Mouse (Mus musculus) T-helper 1 cell (primary cell): ENCODE results near the gene Etl4.

Experiments used
- in situ Hi-C: fragments of 300-600 bp; cut with MboI, MseI; formaldehyde crosslinking; loops from one replicate; pipeline ENCODE4 v1.15.1; 2025; ENCODE audit warnings: high pct_unique_total_duplicates

Etl4 gene

DNA sequence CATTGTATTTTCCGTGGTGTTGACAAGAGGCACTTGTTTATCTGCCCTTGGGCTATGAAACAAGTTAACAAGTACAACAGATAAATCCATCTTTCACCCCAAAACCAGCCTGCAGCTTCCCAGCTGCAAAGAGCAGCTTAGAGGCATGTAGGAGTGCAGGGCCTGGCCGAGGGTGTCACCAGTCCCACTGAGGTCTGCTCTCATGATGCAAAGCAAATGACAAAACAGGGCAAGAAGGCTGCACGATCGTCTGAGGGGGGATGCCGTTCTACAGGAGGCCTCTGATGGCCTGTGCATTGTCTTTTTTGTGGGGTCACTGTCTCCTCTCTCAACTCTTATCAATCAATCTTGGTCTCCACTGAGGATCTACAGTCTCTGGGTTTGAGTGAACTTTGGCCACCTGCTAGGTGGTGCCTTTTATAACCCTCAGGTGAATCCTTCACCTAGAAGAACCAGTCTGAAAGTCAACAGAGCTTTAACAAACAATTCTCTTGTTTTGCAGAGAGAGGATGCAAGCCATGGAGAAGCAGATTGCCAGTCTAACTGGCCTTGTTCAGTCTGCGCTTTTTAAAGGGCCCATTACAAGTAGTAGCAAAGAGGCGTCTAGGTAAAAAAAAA is 849.6 kb downstream of the Etl4 start:
- in situ Hi-C loops = loop anchor here (10.0 kb wide), 1 partner anchor 914 kb away; no protein-coding TSS in a partner anchor

DNA sequence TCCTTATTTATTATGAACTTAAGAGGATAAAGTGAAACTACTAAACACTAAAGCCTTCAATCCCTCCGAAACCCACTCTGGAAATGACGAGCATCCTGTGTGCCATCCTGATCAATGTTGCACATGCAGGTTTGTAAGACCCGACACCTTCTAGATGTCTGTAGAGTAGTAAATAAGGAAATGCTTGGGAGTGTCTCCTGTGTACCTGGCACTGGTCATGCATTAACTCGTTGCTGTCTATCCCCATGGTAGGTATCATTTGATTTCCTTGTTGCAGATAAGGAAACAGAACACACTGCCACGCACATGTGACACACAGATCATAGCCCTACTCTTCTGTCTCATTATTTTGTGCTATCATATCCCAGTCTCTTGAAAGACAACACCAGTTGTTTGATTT is 851.7 kb downstream of the Etl4 start:
- in situ Hi-C loops = no loop called here

DNA sequence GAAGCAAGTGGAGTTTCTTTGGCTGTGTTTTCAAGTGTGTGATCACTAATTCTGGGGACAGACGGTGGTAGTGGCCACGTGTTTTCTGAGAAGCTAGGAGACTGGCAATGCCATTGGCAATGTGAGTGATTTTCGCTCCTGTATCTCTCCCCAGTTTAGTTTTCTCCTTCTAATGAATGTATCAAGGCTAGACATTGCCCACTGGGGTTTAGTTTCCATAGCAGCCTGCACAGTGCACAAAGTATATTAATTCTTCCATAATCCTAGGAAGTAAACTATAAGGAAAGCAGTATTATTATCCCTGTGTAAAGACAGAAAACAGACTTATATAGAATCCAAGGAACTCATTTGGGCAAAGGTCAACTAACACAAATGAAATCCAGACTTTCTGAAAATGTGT is 852.2 kb downstream of the Etl4 start:
- in situ Hi-C loops = no loop called here

DNA sequence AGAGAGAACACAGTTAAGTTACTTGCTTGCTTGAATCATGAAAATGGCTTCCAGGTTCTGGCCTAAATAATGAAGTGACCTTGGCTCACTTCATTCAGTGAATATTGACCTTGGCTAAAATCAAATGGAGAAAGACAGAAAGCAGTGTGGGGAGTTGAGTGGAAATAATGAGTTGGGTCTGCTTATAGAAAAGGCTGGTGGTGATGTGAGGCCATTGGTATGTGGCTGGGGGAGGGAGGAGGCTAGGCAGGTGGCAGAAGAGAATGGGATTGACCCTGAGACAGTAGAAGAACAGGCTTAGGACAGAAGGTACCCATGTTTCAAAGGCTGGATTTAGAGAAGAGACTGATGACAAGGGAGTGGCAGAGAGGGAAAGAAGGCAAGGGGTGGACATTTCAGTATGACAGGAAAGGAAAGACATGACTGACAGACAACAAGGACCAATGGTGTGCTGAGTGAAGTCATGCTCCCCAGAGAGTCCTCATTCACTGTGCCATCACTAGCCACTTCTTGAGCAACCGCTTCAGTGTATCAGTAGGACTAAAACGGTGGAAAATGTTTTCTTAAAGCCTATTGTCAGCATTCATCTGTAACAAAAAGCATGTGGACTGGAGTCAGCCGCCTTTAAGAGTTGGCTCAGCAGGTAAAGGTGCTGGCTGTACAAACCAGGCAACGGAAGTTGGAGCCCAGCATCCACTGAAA is 854.1 kb downstream of the Etl4 start:
- in situ Hi-C loops = no loop called here

DNA sequence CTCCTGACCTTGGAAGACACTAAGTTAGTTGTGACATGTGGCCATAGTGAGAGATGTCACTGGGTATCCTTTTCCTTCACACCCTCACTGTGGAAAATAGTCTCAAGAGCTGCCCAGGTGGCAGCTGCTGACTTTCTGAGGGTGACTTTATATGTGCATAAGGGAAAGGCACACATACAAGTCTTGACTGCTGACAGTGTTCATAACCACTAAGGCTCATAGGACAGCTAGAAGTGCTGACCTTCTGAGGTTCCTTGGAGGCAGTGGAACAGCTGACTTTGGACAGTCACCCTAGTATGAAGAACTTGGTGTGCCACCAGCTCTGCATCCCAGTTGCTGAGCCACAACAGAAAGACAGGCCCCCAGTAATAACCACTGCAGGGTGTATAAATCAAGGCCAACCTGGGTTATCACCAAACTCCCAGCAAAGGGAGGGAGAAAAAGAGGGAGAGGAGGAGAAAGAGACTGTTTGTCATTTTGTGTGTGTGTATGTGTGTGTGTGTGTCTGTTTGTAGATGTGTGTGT is 855.0 kb downstream of the Etl4 start:
- in situ Hi-C loops = no loop called here

DNA sequence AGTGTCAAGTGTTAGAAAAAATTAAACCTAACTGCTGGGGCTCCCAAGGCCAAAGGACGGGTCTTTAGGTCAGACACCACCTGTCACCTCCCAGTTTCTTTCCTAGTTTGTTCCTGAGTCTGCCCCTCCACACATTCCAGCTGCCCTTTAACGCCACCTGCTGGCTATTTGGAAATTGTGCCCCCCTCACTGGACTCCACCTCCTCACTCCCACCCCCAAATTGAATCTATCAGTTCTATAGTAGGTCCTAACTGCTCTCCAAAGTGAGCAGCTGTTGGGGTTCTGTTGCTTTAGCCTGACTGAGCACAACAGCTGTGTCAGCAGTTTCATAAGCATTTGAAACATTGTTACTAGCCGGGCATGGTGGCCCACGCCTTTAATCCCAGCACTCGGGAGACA is 859.1 kb downstream of the Etl4 start:
- in situ Hi-C loops = no loop called here

DNA sequence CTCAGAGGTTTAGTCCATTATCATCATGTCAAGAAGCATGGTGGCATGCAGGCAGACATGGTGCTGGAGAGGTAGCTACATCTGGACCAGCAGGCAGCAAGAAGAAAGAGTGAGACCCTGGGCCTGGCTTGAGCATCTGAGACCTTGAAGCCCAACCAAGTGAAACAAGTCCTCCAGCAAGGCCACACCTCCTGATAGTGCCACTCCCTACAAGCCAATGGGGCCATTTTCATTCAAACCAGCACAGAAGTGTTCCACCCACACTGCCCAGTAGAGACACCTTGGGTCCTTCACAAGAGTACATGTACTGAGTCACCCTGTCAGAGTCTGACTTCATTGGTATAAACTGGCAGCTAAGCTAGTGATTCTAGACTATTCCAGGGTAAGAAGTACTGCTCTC is 860.6 kb downstream of the Etl4 start:
- in situ Hi-C loops = no loop called here

DNA sequence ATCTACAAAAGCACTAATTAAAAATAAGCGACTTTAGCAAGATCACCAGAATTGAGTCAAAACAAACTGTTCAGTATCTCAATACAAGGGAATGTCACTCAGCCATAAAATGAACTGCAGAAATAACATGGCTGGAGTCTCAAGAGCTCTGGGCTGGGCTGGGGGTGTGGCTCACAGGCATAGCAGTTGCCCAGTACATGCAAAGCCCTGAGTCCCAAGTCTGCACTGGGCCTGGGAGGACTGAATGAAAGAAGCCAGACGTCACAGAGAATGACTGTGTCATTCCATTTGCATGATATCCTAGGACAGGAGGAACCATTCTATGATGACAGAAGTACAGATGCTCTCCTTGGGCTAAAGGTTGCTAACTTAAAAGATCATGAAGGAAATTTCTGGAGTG is 864.9 kb downstream of the Etl4 start:
- in situ Hi-C loops = no loop called here

DNA sequence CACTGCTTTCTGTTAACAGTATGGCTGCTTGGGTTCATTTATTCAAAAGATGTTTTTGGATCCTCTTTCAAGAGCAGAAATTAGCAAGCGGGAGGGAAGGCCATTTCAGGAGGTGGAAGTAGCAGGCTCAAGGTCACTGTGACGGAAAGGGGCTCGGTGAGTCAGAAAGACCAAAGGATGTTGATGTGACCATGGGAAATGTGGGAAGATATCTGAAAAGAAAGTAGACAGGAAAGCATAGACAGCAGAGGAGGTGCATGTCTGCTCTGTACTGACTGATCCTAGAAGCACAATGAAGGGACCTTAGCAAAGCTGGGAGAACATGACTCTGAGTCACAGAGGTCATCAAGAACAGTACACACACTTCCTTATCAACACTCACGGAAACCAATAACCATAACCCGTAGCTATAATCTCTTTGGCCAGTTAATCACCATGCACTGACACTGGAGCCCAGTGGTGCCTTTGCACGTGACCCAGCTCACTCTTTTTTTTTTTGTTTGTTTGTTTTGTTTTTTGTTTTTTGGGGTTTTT is 866.7 kb downstream of the Etl4 start:
- in situ Hi-C loops = no loop called here

DNA sequence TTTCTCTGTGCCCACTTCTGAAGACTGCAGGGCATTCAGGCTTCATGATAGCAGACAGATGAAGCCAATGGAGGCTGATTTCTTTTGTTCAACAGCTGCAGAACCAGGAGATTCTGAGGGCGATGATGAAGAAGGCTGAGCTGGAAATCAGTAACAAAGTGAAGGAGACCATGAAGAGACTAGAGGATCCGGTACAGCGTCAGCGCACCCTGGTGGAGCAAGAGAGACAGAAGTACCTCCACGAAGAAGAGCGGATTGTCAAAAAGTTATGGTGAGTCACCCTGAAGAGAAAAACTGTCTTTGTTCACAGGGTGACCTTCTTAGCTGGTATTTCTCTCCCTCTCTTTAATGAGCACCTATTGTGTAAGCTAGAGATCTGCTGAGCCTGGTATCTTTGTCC is 868.4 kb downstream of the Etl4 start:
- in situ Hi-C loops = no loop called here

DNA sequence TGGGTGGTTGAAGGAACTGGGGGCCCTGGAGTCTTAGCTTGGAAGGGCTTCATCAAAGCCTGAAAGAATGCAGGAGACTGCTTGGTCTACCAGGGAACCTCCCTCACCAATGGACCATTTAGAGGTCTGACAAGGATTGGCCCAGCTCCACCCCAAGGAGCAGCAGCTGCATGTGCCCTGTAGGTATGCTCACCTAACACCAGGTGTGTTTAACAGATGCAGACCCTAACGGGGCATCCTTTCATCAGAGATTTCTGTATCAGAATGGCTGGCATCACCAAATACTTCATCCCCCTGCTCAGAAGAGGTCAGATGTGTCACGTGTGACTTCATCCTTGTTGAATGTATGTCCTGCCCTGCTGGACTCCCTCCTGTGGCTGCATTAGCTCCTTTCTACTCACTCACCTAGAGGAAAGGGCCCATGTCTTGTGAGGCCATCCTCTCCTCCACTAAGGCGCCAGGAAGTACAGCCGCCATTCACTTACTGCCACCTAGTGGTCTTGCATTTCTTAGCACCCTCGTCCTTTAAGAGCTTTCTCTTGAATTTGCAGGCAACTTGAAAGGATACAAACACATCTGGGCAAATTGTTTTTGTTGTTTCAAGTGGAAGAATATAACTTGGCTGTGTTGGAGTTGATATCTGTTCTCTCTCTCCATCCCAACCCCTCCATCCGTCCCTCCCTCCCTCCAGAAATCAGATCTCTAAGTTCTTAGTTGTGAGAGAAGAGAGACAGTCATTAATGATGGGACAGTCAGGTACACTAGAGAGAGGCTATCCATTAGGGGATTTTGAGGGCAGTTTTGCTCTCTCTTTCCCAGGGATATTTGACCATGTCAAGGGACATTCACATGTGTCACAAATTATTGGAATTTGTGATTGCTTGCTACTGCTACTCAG is 870.2 kb downstream of the Etl4 start:
- in situ Hi-C loops = no loop called here

DNA sequence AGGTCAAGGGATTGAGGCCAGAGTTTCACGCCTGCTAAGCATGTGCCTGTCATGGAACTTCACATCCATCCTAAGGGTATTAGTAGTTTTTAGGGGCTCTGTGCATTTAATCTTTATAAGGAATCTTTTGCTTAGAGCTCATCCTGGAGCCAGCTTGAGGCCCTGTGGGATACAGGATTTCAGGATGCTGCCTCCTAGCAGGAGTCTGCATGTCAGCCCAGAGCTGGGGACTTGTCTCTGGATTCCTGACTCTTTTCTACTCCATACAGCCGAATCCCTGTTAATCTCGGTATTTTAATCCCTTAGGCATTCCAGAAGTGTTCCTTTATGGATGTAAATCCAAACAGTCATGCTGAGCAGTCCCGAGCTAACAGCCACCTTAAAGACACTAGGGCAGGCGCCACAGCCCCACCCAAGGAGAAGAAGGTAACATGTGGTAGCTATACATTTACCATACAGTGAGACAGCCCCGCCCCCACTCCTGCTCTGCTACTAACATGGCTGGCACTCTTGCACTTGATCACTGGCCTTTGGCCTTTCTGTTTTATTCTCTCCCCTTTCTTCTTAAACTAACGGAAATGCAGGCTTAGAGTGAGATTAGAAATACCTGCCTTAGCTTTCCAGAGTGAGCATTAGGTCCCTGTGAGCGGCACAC is 891.8 kb downstream of the Etl4 start:
- in situ Hi-C loops = no loop called here

DNA sequence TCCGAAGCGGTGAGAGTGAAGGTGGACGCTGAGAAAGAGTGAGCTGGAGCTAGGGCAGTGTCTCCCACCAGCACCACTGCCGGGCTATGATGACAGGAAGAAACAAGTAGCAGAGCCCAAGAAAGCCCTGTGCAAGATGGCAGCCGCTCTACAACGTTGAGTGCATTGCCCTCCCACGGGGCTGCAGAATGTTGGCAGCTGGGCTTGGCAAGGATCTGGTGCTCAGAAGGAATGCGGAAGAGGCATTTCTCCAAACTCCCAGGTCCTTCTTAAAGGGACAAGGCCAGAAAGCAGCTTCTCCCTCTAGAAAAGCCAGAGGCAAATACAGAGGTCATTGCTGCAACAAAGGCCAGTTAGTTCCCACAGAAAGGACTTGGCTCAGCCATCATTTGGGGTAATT is 901.9 kb downstream of the Etl4 start:
- in situ Hi-C loops = no loop called here

DNA sequence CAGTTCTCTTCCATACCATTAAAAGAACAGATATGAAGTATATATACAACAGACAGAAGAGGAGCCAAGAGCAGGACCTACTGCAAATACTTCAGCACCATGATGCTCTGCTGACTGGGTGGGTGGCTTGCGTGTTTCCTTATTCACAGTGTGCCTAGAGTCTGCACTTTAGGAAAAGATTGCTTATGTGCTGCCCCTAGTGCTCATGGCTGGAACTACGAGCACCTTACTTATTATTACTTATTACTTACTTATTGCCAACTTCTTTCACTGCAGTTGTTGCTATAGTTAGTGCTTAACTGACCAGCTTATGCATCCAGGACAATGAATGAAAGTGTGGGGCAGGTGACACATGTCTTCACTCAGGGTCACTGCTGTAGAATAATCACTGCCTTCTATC is 904.4 kb downstream of the Etl4 start:
- in situ Hi-C loops = no loop called here

DNA sequence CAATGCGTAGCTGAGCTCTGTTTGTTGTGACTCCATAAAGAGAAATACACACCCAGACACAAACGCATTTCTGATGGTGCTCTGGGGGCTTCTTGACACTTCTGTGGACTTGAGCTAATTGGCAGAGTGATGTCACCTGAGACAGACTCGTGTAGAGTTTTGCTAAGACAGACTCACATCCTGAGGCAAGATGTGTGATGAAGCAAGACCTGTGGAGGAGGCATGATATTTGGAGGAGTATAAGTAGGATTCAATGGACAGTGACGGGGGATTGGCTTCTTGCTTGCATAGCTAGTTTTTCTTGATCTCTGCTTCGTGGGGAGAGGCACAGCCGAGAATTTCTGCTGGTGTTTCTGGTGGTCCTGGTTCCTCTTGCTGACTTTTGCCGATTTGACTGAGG is 908.6 kb downstream of the Etl4 start:
- in situ Hi-C loops = no loop called here

DNA sequence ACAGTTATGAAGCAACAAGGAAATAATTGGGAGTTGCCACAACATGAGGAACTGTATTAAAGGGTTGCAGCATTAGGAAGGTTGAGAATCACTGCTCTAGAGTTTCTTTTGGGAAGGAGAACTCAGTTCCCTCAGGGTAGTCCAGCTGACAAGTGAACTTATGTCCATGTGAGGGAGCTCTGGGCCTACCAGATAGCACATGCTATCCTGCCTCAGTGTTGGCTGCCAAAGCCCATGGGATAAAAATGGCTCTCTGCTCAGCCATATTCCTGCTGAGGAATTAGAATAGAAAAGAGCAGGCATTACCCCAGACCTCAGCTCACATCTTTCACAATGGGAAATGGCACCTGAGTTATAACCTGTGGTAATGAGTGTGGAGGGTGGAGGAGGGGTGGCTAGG is 916.7 kb downstream of the Etl4 start:
- in situ Hi-C loops = no loop called here

DNA sequence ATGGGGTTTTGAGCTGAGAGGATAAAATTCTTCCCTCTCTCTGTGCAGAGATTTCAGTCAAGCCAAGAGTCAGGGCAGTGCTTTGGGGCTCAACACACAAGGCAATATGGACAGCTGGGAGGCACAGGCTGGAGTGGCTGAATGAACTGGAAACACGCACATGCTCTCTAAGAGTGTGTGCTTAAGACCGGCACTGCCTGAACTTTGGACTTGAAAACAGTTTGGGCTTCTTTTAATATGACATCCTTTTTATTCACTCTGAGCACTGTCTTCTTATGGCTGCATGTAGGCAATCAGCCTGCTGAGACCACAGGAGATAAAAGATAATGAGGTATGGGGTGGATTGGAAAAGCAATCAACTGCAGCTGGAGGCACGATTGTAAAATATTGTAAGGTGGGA is 921.3 kb downstream of the Etl4 start:
- in situ Hi-C loops = no loop called here

DNA sequence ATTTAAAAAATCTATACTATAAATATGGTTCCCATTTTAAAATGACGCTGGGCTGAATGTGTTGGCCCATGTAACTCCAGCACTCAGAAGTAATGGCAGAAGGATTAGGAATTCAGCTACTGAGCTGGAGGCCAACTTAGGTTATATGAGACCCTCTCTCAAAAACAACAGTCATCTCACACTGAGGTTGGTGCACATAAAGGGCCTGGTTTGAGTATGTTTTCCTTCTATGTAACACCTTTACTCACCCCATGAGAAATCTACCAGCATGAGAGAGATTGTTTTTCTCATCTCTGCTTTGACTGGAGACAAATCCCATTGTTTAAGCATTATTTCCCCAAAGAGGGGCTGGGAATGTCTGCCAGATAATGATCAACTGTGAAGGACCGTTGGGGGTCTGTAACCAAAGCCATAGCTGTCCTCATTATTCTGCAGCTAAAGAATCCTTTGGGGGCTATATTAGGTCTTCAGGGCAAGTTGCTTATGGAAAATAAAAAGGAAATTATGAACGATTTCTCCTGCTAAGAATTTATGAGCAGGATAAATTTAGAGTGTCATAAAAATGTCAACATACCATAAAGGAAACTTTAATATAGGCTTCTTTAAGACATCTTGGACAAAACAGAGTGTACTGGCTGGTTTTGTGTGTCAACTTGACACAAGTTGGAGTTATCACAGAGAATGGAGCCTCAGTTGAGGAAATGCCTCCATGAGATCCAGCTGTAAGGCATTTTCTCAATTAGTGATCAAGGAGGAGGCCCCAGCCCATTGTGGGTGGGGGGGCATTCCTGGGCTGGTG is 922.2 kb downstream of the Etl4 start:
- in situ Hi-C loops = no loop called here

DNA sequence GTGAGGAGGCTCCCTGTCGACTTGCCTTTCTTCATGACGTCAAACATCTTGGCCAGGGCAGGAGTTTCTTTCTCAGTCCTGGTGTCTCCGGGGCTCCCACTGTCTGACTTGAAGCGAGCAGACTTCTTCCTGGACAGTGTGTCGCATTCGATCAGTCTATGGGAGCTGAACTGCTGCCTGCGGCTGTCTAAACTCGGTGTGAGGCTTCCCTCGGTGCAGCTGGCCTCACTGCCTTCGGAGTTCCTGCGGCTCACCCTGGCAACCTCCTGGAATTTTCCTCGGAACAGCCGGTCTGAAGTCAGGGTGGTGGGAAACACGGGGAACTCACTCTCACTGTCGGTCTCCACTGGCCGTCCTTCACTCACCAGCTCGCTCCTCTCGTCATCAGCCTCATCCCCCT is 939.8 kb downstream of the Etl4 start:
- in situ Hi-C loops = no loop called here
